Mouse (Mus musculus) c-Kit-positive CD71-negative TER-119-negative erythroid progenitor cells, embryonic 14.5 days (primary cell): Measurements from ENCODE around the gene Cenpn.

Experiments
- DNase-seq: peaks from one replicate; pipeline ENCODE4 v3.0.0-alpha.2; 2013; ENCODE audit warnings: low read depth

Cenpn gene

GRCm38 (mm10) chr8:116921337-116922059 lies at the start of gene Cenpn, which contains the start of gene Cmc2:
TSS of gene Cenpn (plus strand) at chr8:116921730.
TSS of gene Cmc2 (minus strand) at chr8:116921455.
- peak; percentile 97 for DNase-seq

GRCm38 (mm10) chr8:116872761-116873342 lies 48.7 kb upstream of the Cenpn start:
- no peak for DNase-seq

DNA sequence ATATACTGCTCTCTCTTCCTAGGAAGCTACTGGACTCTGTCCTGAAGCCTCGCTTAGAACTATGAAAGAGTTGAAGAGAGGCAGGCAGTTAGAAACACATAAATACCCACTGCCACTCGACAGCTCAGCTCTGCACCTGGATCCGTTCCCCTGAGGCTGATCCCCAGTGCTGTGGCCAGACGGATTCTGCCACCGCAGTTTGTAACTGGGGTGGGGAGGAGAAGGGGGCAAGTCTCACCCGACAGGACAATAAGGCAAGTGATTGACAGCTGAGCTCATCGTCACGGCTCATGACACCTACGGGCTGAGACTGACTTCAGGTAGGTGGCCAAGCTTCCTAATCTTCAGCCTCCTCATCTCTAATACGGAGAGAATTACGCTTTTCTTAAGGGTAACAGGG lies 47.9 kb upstream of the Cenpn start:
- DNase-seq = no peak

GRCm38 (mm10) chr8:116873986-116874385 lies 47.5 kb upstream of the Cenpn start:
- no peak for DNase-seq

GRCm38 (mm10) chr8:116875798-116876450 lies 45.6 kb upstream of the Cenpn start:
- no peak for DNase-seq

- DNase-seq = no peak
Observed at GRCm38 (mm10) chr8:116881396-116881795, 40.1 kb upstream of the Cenpn start.

DNA sequence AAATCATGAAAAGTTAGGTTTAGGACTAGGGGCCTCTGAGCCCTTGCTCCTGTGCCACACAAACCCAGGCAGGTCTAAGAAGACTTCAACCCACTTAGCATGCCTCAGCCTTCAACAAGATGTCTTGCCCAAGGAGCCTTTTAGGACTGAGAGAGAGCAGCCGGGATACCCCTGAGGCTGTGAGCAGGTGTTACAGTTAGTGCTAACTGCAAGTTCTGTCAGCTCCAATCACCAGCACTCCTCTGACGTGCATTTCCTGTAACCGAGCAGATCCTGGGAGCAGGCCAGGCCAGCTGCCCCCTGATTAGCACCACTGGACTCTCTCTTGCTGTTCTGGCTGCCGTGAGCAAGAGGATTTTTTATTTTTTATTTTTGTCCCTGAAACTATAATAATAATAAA lies 33.7 kb upstream of the Cenpn start:
- no peak for DNase-seq

- DNase-seq = no peak
Observed at GRCm38 (mm10) chr8:116891446-116891845, 30.1 kb upstream of the Cenpn start.

- no peak for DNase-seq
Observed at GRCm38 (mm10) chr8:116892130-116892529, 29.4 kb upstream of the Cenpn start.

GRCm38 (mm10) chr8:116892636-116893035 lies 28.9 kb upstream of the Cenpn start:
- no peak for DNase-seq

DNA sequence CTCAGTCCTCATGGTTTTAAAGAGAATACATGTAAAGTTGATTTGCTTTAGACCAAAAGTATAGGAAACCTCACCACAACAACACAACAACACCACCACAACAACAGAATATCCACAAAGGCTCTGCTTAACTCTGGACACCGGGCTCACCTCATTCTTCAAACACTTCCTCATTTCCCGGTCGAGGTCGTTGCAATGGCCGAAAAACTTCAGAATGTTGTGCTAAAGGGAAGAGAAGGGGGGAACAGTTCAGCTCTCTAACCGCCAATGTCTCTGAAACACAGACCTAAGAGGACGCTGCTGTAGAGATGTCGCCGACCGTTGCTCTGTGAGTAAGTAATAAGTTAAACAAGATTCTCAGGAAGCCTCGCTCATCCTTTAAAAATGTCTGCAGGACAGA lies 27.6 kb upstream of the Cenpn start:
- DNase-seq = no peak

DNA sequence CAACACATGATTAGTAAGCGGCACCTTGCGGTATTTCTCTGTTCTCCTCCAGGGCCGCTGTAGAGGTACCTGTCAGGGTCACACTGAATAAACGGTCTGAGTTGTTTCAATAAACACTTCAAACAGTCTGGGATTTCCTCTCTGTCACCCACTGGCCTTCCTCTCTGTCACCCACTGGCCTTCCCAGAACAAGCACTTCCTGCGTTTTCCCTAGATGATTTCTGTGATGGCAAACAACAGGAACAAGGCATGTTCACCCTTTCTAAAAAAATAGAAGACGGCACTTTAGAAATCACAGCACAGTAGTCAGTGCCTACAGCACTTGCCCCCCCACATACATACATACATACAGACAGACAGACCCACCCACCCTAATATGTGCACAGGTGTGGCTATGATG lies 26.0 kb upstream of the Cenpn start:
- no peak for DNase-seq

GRCm38 (mm10) chr8:116904736-116905135 lies 16.8 kb upstream of the Cenpn start:
- DNase-seq = no peak

GRCm38 (mm10) chr8:116905252-116905651 lies 16.3 kb upstream of the Cenpn start:
- no peak for DNase-seq

DNA sequence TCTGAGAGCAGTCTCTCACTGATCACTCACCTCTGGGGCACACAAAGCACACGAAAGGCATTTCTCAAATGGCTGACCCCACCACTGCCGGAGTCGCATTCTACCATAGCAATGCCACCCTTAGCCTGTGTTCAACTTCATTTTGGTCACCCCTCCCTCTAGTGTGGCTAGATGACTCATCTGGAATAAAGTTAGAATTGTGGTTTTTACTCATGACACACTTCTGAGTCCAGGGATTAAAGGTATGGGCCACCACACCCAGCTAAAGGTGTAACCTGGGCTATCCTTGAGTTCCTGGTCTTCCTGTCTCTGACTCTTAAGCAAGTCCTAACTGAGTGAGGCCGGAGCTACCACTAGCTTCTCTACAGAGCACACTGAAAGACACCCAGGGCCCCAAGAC lies 15.7 kb upstream of the Cenpn start:
- DNase-seq = no peak

GRCm38 (mm10) chr8:116921005-116921336 lies 559 bp upstream of the Cenpn start:
- DNase-seq = no peak

DNA sequence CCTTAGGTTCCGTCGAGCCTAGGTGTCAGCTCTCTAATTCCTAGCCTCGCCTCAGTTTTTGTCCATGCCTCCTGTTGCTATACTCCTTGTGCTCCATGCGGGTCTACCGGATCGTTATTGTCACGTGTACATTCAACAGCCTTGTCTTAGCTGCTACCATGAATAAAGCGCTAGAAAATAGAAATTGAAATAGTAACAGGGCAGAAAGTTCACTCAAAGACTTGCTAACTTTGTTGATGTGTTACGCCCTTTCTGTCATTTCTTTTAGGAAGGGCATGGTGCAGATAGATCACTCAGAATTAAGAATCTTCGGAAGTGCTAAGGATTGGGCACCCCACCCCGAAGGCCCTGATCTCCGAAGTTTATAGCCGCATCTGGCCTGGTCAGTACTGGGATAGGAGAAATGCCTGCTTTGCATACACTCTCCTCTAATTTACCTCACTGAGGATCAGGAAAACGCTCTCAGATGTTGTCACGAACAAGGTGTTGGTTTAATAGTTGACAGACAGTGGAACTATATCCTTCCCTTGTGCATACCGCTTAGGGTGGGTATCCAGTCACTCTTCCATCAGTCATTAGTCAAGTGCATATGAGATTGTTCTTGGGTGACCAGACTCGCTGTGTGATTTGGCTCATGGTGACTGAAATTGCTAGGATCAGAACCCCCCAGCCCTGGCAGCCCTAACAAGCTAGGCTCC lies 679 bp downstream of the Cenpn start:
- no peak for DNase-seq

- no peak for DNase-seq
Observed at GRCm38 (mm10) chr8:116923526-116923925, 2.0 kb downstream of the Cenpn start.

- no peak for DNase-seq
Observed at GRCm38 (mm10) chr8:116927880-116928279, 6.3 kb downstream of the Cenpn start.

GRCm38 (mm10) chr8:116928588-116928987 lies 7.1 kb downstream of the Cenpn start:
- no peak for DNase-seq

- DNase-seq = no peak
Observed at GRCm38 (mm10) chr8:116934976-116935375, 13.4 kb downstream of the Cenpn start.

DNA sequence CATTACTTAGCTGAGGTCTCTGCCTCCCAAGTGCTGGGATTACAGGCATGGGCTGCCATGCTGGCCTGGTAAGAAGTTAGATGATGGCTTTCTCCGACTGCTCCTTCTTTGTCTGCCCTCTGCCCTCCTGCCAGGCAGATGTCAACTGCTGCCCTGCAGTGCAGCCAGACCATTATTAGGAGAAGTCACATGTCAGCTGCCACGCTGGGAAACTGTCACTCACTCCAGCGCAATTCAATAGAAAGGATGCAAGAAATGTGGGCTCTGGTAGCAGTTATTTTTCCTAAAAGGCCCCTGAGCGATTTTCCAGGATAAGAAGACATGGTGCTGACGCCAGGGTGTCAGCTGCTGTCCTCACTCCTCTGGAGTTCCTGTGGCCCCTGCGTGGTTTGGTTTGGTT lies 14.0 kb downstream of the Cenpn start:
- no peak for DNase-seq
